Mouse (Mus musculus) liver, embryonic 15.5 days (tissue): ENCODE measurements around the gene Mgarp. TPM values are rescaled to one million over a fixed set of nuclear protein-coding genes. Genes with fewer than 3 reads are reported as not detected.
"Not testable (repeated sequence)": the region's sequence is repeated elsewhere in the genome, so short reads cannot be mapped to it uniquely, and the experiment has no call there.

ENCODE experiments used
- ATAC-seq: fragments of 200-750 bp; cut with Nextera tagmentation; 2 replicates; pipeline ENCODE4 v1.8.0; 2017; ENCODE audit warnings: moderate number of reproducible peaks, mild to moderate bottlenecking, moderate library complexity; ENCODE audit not compliant: insufficient read depth
- H3K27ac ChIP-seq: fragments of 300-500 bp; sonication (generic); replicated peaks from 2 replicates; pipeline ENCODE4 v1.5.1; 2015; ENCODE audit warnings: mild to moderate bottlenecking, inconsistent platforms
- H3K27me3 ChIP-seq: fragments of 300-500 bp; sonication (generic); 2 replicates; pipeline ENCODE4 v1.6.1; 2015; ENCODE audit warnings: mild to moderate bottlenecking, inconsistent platforms
- H3K36me3 ChIP-seq: fragments of 300-500 bp; sonication (generic); replicated peaks from 2 replicates; pipeline ENCODE4 v1.6.1; 2015; ENCODE audit warnings: moderate library complexity, mild to moderate bottlenecking, inconsistent platforms
- H3K4me1 ChIP-seq: fragments of 300-500 bp; sonication (generic); replicated peaks from 2 replicates; pipeline ENCODE4 v1.6.1; 2015; ENCODE audit warnings: inconsistent platforms
- H3K4me2 ChIP-seq: fragments of 300-500 bp; sonication (generic); 2 replicates; pipeline ENCODE4 v1.6.1; 2015; ENCODE audit warnings: moderate library complexity, mild to moderate bottlenecking, inconsistent platforms
- H3K4me3 ChIP-seq: fragments of 300-500 bp; sonication (generic); replicated peaks from 2 replicates; pipeline ENCODE4 v1.5.1; 2015; ENCODE audit warnings: mild to moderate bottlenecking, inconsistent platforms
- H3K9ac ChIP-seq: fragments of 300-500 bp; sonication (generic); 2 replicates; pipeline ENCODE4 v1.6.1; 2015; ENCODE audit warnings: moderate library complexity, mild to moderate bottlenecking, inconsistent platforms
- H3K9me3 ChIP-seq: fragments of 300-500 bp; sonication (generic); replicated peaks from 2 replicates; pipeline ENCODE4 v1.6.1; 2016; ENCODE audit warnings: inconsistent platforms
- WGBS: fragments of 180-500 bp; shearing (Covaris S2); methylation state at CpG from one replicate; pipeline ENCODE4 v1.1.7; 2015; ENCODE audit warnings: mixed read lengths; ENCODE audit not compliant: insufficient replicate concordance; 5-methylcytosine and 5-hydroxymethylcytosine counted together
- polyA plus RNA-seq: library from polyadenylated mRNA; unstranded; fragments of >200 nt; fragmentation: Nextera tagmentation; extraction: Ambion mirVana; gene quantifications from 2 replicates; pipeline ENCODE4 v1.2.1, GENCODE M21; 2015

Mgarp gene
- polyA plus RNA-seq, 1 experiment from 2014 or later = 1.3 TPM

DNA sequence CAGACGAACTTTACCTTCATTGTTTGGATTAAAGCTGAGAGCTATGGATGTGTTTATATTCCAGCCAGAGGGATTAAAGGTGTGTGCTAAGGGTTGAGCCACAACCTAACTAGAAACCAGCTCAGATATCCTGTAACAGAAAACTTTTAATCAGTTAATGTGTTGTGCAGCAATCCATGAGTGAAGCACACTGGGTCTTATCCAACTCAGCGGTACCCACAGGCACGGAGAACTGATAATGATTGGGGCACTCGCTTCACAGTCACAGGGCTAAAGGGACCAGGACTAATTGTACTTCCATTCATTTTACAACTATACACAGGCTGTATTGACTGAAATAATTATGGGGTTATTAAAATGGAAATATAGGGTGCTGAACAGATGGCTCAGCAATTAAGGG is 29.6 kb downstream of the Mgarp start:
- H3K4me2 ChIP-seq = peak overlapping the region; percentile 37
- H3K9ac ChIP-seq = no peak overlapping the region
- peak; percentile 59 for ATAC-seq
- H3K27ac ChIP-seq = peak overlapping the region; percentile 74
- 26% methylated on average over 4 of the region's 4 CpGs for WGBS
- H3K36me3 ChIP-seq = no peaks in the 10 kb centered on the region
- no peak overlapping the region for H3K4me3 ChIP-seq
- H3K27me3 ChIP-seq = 0 out of 2 replicates have a peak, but pooled peaks cover 3% of the 10 kb centered on the region
- peaks cover 45% of the 10 kb centered on the region for H3K4me1 ChIP-seq
- H3K9me3 ChIP-seq = no peaks in the 10 kb centered on the region

DNA sequence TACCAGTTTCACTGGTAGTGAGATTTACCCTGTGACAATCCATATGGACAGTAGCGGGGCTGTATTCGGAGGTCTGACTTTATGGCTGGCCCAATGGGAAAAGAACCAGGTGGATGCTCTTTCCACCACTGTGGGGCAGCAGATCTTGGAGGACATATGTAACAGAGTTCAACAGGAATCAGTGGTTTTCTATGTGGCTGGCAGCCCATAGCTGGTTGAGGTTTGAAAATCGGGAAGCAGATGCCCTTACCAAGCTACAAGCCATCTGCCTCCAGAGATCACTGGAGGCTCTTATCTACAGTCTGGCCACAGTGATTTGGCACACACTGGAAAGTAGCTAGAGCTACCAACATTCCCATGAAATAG is 31.0 kb downstream of the Mgarp start:
- H3K27ac ChIP-seq = peak overlapping the region; percentile 58
- H3K27me3 ChIP-seq = 0 out of 2 replicates have a peak, but pooled peaks cover 3% of the 10 kb centered on the region
- H3K4me1 ChIP-seq = peaks cover 56% of the 10 kb centered on the region
- peak overlapping the region; percentile 86 for H3K4me2 ChIP-seq
- WGBS = 0% methylated on average over 3 of the region's 3 CpGs
- H3K36me3 ChIP-seq = no peaks in the 10 kb centered on the region
- peak overlapping the region; percentile 55 for H3K4me3 ChIP-seq
- ATAC-seq = 0 out of 2 replicates have a peak, but pooled peaks have one; percentile 1
- no peak overlapping the region for H3K9ac ChIP-seq
- H3K9me3 ChIP-seq = no peaks in the 10 kb centered on the region

DNA sequence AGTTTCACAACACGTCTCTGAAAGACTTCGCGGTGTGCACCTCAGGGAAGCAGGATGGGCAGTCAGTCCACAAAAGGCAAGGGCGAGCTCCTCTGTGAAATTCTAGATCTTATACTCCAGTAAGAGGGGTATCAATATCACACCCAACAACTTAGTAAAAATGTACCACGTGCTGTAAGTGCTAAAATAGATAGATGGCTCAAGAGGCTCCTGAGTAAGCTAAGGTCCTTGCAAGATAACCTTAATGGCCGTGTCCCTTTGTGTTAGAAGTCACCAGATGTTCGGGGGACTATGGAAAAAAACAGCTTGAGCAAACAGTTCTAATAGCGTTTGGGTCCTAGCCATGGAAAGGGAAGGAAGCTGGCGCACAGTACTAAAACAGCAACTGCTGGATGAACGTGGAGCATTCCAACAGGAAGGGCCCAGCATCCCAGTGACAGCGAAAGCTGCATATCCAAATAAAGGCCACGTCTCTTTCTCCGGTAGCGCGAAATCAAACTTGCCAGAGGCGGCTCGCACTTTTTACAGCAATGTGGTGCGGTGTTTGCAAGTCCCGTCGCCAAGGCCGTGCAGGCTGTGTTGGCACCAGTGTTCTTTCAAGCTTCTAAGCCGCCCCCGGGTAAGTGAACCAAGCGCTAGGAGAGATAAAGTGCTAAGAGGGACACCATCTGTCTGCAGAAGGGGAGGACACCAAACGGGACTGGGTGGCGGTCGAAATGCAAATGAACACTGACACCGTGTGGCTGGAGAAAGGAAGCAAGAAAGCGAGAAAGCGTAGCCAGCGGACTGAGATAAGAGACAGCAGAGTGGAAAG is 31.6 kb downstream of the Mgarp start:
- Histone ChIP-seq H3K4me1 (peaks cover 61% of the 10 kb centered on the region), H3K4me2 (peak overlapping the region; percentile 86), H3K4me3 (peak overlapping the region; percentile 55), H3K9ac (peak overlapping the region; percentile 55), H3K36me3 (no peaks in the 10 kb centered on the region), H3K27me3 (0 out of 2 replicates have a peak, but pooled peaks cover 3% of the 10 kb centered on the region), H3K27ac (peak overlapping the region; percentile 76), H3K9me3 (no peaks in the 10 kb centered on the region)
- 4% methylated on average over 31 of the region's 31 CpGs for WGBS
- ATAC-seq = peak; percentile 87

DNA sequence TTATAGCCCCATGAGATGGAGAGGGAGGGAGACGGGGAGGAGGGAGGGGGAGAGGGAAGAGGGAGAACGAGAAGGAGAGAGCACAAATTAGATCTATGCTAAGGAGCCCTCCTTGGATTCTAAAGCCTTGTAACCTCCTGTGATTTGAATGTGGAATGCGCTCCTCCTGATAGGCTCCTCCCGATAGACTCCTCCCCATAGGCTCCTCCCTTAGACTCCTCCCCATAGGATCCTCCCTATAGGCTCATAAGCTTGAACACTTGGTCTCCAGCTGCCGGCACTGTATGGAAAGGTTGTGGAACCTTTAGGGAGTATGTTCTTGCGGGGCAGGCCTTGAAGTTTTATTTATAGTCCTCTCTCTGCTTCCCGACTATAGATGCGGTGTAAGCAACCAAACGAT is 35.5 kb downstream of the Mgarp start:
- no peaks in the 10 kb centered on the region for H3K9me3 ChIP-seq
- H3K4me3 ChIP-seq = no peak overlapping the region
- H3K4me2 ChIP-seq = peak overlapping the region; percentile 26
- WGBS = 43% methylated on average over 9 of the region's 9 CpGs
- 0 out of 2 replicates have a peak, but pooled peaks cover 3% of the 10 kb centered on the region for H3K27me3 ChIP-seq
- no peaks in the 10 kb centered on the region for H3K36me3 ChIP-seq
- ATAC-seq = no peak
- peaks cover 64% of the 10 kb centered on the region for H3K4me1 ChIP-seq
- no peak overlapping the region for H3K9ac ChIP-seq
- H3K27ac ChIP-seq = no peak overlapping the region

DNA sequence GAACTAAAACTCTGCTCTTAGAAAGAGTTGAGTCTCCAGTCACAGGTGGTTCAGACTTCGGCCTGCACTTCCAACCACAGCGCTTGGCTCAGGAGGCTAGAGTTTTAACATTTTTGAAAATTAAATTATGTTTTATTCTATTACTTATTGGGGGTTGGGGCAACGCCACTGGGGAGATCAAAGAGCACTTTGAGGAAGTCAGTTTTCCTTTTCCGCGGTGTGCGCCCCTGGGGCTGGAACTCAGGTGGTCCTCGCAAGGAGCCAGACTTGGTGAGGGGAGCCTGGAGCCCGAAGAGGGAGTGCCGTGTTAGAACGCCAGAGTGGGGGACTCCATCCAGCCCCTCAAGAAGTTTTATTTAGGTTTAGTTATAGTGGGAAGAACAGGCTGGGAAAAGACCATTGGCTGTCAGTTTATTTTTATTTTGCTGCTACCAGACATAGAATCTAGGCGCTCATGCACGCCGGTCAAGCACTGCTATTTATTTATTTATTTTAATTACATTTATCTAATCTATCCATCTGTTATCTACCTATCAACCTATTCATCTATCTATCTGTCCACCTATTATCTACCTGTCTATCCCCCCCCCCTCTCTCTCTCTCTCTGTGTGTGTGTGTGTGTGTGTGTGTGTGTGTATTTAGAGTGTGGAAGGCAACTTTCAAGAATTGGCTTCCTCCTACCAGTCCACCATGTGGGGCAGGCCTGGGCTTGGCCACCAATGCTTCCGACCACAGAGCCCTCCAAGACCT is 36.8 kb downstream of the Mgarp start:
- no peak for ATAC-seq
- WGBS = 27% methylated on average over 14 of the region's 14 CpGs
- Histone ChIP-seq H3K27ac (no peak overlapping the region), H3K9me3 (no peaks in the 10 kb centered on the region), H3K36me3 (no peaks in the 10 kb centered on the region), H3K9ac (no peak overlapping the region; the same call in 1 of the 2 replicates), H3K27me3 (0 out of 2 replicates have a peak, but pooled peaks cover 3% of the 10 kb centered on the region), H3K4me1 (peaks cover 50% of the 10 kb centered on the region), H3K4me2 (peak overlapping the region; percentile 88), H3K4me3 (peak overlapping the region; percentile 66)

DNA sequence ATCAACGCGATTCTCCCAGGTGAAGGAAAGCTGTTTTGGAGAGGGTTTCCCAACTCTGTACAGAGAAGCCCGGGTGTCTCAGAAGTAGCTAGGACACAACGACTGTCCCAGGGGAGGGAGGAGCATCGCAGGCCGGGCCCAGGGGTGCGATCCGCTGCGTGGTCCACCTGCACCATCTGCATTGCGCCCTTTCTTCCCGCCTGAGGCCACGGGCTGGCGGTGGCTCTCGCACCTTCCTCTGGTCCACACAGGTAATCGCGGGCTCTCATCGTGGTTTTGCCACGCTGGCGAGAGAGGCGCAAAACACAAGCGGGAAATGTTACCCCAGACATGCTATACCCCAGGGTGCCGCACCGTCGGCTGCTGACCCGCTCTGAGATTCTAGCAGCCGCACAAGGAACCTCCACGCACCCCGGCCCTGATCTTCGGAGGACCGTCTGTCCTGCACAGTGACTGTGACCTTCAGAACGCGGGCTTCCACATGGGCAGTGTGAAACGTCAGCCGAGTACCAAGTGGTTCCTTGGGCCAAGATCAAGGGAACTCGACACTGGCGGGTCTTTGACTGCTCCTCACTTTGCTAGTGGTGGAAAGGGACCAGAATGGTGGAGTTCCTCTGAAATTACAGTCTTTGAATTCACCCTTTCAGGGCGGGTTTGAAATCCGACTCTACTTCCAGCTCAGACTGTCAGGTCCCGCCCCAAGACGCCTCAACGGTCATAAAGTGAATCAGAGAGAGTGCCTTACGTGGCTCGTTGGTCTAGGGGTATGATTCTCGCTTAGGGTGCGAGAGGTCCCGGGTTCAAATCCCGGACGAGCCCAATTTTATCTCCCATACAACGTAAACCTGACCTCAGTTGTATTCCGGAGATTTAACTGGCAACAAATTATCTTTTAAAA is 37.6 kb downstream of the Mgarp start:
- peak overlapping the region; percentile 75 for H3K27ac ChIP-seq
- H3K36me3 ChIP-seq = no peaks in the 10 kb centered on the region
- peak overlapping the region; percentile 66 for H3K4me3 ChIP-seq
- H3K9me3 ChIP-seq = no peaks in the 10 kb centered on the region
- under 1% methylated on average over 50 of the region's 50 CpGs for WGBS
- H3K4me2 ChIP-seq = peak overlapping the region; percentile 88
- H3K4me1 ChIP-seq = peaks cover 45% of the 10 kb centered on the region
- 0 out of 2 replicates have a peak, but pooled peaks cover 2% of the 10 kb centered on the region for H3K27me3 ChIP-seq
- ATAC-seq = peak; percentile 77
- H3K9ac ChIP-seq = peak overlapping the region; percentile 56

DNA sequence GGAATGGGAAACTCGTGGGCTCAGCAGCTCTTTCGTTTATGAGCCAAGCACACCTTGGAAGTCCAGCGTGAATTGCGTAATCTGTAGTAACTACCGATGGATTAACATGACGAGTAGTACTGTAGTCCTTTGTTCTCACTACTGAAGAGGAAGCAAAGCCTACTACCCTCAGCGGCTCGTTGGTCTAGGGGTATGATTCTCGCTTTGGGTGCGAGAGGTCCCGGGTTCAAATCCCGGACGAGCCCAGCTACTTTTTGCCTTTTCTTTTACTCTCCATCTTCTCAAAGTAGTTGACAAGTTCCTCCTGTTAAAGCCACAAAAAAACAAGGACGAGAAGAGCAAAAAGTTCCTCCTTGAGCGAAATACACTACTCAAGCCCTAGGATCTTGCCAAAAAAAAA is 38.4 kb downstream of the Mgarp start:
- ATAC-seq = peak; percentile 47
- Histone ChIP-seq H3K36me3 (no peaks in the 10 kb centered on the region), H3K9ac (peak overlapping the region; percentile 56), H3K27ac (peak overlapping the region; percentile 75), H3K9me3 (no peaks in the 10 kb centered on the region), H3K27me3 (no peaks in the 10 kb centered on the region), H3K4me1 (peaks cover 50% of the 10 kb centered on the region), H3K4me2 (peak overlapping the region; percentile 88), H3K4me3 (peak overlapping the region; percentile 66)
- WGBS = 1% methylated on average over 15 of the region's 15 CpGs

DNA sequence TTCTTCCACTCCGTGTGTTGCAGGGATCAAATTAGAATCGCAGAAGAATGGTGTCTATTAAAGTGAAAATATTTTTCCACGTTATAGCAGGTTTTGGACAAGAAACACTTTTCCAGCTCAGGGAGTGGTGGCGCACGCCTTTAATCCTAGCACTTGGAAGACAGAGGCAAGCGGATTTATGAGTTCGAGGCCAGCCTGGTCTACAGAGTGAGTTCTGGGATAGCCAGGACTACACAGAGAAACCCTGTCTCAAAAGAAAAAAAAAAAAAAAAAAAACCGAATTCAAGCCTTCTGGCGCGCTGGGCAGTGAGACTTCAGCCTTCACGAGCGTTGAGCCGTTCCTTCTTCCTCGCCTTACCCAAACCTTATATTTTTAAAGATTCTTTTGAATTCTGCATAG is 38.9 kb downstream of the Mgarp start:
- ATAC-seq = no peak
- H3K4me2 ChIP-seq = peak overlapping the region; percentile 88
- no peaks in the 10 kb centered on the region for H3K27me3 ChIP-seq
- H3K4me3 ChIP-seq = peak overlapping the region; percentile 66
- peaks cover 54% of the 10 kb centered on the region for H3K4me1 ChIP-seq
- H3K27ac ChIP-seq = no peak overlapping the region
- no peak overlapping the region for H3K9ac ChIP-seq
- no peaks in the 10 kb centered on the region for H3K9me3 ChIP-seq
- no peaks in the 10 kb centered on the region for H3K36me3 ChIP-seq
- 9% methylated on average over 14 of the region's 14 CpGs for WGBS

DNA sequence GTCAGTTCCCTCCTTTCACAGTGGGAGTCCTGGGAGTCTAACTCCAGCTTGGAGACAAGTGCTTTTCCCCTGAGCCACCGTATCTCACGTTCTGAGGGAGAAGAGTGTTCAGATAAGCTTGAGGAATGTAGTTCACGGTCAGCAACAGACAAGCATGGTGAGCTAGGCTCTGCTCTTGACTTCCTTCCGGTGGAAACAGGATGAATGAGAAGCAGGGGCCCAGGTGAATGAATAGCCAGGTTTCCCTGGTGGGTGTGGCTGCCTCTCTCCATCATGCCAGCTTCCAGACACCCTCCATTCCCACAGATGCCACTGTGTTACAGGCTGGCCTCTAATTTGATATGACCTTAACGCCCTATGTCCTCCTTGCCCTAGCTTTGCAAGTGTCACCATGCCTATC is 39.5 kb downstream of the Mgarp start:
- Histone ChIP-seq H3K4me2 (peak overlapping the region; percentile 88; the same call in 1 of the 2 replicates), H3K9me3 (no peaks in the 10 kb centered on the region), H3K36me3 (no peaks in the 10 kb centered on the region), H3K4me1 (peaks cover 56% of the 10 kb centered on the region), H3K4me3 (no peak overlapping the region), H3K27me3 (no peaks in the 10 kb centered on the region), H3K27ac (peak overlapping the region; percentile 57), H3K9ac (no peak overlapping the region)
- ATAC-seq = no peak
- WGBS = 22% methylated on average over 5 of the region's 5 CpGs

DNA sequence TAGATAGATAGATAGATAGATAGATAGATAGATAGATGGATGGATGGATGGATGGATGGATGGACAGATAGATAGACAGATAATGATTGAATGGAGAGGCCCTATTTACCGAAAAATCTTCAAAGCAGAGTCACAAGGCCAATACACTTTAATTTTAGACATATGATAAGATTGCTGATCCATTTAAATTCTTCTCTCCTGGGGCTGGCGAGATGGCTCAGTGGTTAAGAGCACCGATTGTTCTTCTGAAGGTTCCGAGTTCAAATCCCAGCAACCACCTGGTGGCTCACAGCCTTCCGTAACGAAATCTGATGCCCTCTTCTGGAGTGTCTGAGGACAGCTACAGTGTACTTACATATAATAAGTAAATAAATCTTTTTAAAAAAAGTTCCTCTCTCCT is 41.6 kb downstream of the Mgarp start:
- H3K36me3 ChIP-seq, H3K9me3 ChIP-seq, H3K27ac ChIP-seq, ATAC-seq, H3K27me3 ChIP-seq, H3K9ac ChIP-seq, H3K4me2 ChIP-seq, H3K4me3 ChIP-seq: not testable (repeated sequence)
- 77% methylated on average over 6 of the region's 6 CpGs for WGBS
- H3K4me1 ChIP-seq = peaks cover 40% of the 10 kb centered on the region
